8 mouse cellular contexts compared by ENCODE assay signal in genomic region chr4:117125348-117125909, GRCm38 (mm10). TPM values are rescaled to one million over a fixed set of nuclear protein-coding genes. Genes with fewer than 3 reads are reported as not detected.
A peak's percentile ranks its signal among the peaks of the same experiment; 100 is the strongest.
DNase-seq lines count a peak whose midpoint lies in the region; ATAC-seq and TF ChIP-seq lines count a peak whose summit lies in the region.

TSS of gene Btbd19 (minus strand) at chr4:117125725.

- no peak for TF ChIP-seq CTCF in small intestine, adult 2 months (IDR thresholded peaks at IDR 0.05; ENCODE audit: extremely low read depth, insufficient read length, insufficient replicate concordance, low read depth, low read length)

- 28% methylated on average over 8 of the region's 8 CpGs for WGBS in embryonic facial prominence, embryonic 14.5 days
- 38% methylated on average over 8 of the region's 8 CpGs for WGBS in limb, embryonic 11.5 days
- WGBS in midbrain, embryonic 12.5 days = 29% methylated on average over 8 of the region's 8 CpGs
- 56% methylated on average over 8 of the region's 8 CpGs for WGBS in small intestine, adult 2 months

- TF ChIP-seq POLR2A in small intestine, adult 2 months (IDR thresholded peaks at IDR 0.05; ENCODE audit: low read depth, low read length) = no peak

- H3K9ac ChIP-seq in embryonic facial prominence, embryonic 14.5 days (ENCODE audit: low read depth, low read length) = peak within 1 kb of the TSS; percentile 52
- peak within 1 kb of the TSS; percentile 52; the same call in 1 of the 2 replicates for H3K9ac ChIP-seq in limb, embryonic 11.5 days (ENCODE audit: low read length)
- peak within 1 kb of the TSS; percentile 55 for H3K9ac ChIP-seq in midbrain, embryonic 12.5 days (replicated peaks)

- no peaks in the 10 kb centered on the region for H3K27me3 ChIP-seq in embryonic facial prominence, embryonic 14.5 days (replicated peaks; ENCODE audit: control insufficient read depth, insufficient read depth, low read length)
- H3K27me3 ChIP-seq in limb, embryonic 11.5 days (ENCODE audit: control insufficient read depth, insufficient read depth, low read length) = no peaks in the 10 kb centered on the region
- 0 out of 2 replicates have a peak, but pooled peaks cover 6% of the 10 kb centered on the region for H3K27me3 ChIP-seq in midbrain, embryonic 12.5 days
- no peaks in the 10 kb centered on the region for H3K27me3 ChIP-seq in small intestine, adult 2 months (ENCODE audit: control insufficient read depth, insufficient read depth, low read length)

- ATAC-seq in embryonic facial prominence, embryonic 14.5 days (ENCODE audit: low read depth) = peak; percentile 48
- ATAC-seq in limb, embryonic 11.5 days (ENCODE audit: insufficient number of reproducible peaks, low FRiP score, low TSS enrichment, low read depth) = no peak
- ATAC-seq in midbrain, embryonic 12.5 days (ENCODE audit: low FRiP score, low read depth) = 0 out of 2 replicates have a peak, but pooled peaks have one; percentile 14

- peaks cover 21% of the 10 kb centered on the region for H3K4me1 ChIP-seq in embryonic facial prominence, embryonic 14.5 days (ENCODE audit: control insufficient read depth, insufficient read depth, low read length)
- peaks cover 10% of the 10 kb centered on the region for H3K4me1 ChIP-seq in limb, embryonic 11.5 days (ENCODE audit: control insufficient read depth, insufficient read depth, low read length)
- peaks cover 36% of the 10 kb centered on the region for H3K4me1 ChIP-seq in midbrain, embryonic 12.5 days
- peaks cover 28% of the 10 kb centered on the region for H3K4me1 ChIP-seq in small intestine, adult 2 months (ENCODE audit: control insufficient read depth, insufficient read depth, insufficient read length, low read length)

- peak; percentile 60 for DNase-seq in cerebellum, adult 11-12 months
- no peak for DNase-seq in cerebellum, adult 8-10 months
- peak; percentile 93 for DNase-seq in embryonic facial prominence, embryonic 14.5 days (ENCODE audit: low spot score)
- peak; percentile 86 for DNase-seq in heart, adult 8-10 months (ENCODE audit: low spot score)
- peak; percentile 49 for DNase-seq in kidney, adult 18-20 months
- no peak for DNase-seq in limb, embryonic 11.5 days (ENCODE audit: low spot score)

- no peaks in the 10 kb centered on the region for H3K9me3 ChIP-seq in embryonic facial prominence, embryonic 14.5 days (ENCODE audit: control insufficient read depth, low read length)
- no peaks in the 10 kb centered on the region for H3K9me3 ChIP-seq in limb, embryonic 11.5 days (ENCODE audit: control insufficient read depth, low read length)
- H3K9me3 ChIP-seq in midbrain, embryonic 12.5 days = no peaks in the 10 kb centered on the region

- no peak within 1 kb of the TSS for H3K4me3 ChIP-seq in embryonic facial prominence, embryonic 14.5 days (ENCODE audit: low read depth, low read length)
- H3K4me3 ChIP-seq in limb, embryonic 11.5 days (ENCODE audit: low read depth, low read length) = no peak within 1 kb of the TSS
- no peak within 1 kb of the TSS for H3K4me3 ChIP-seq in midbrain, embryonic 12.5 days
- no peak within 1 kb of the TSS for H3K4me3 ChIP-seq in small intestine, adult 2 months (ENCODE audit: low read depth, low read length)

- peak within 1 kb of the TSS; percentile 33 for H3K4me2 ChIP-seq in embryonic facial prominence, embryonic 14.5 days (ENCODE audit: low read depth, low read length)
- no peak within 1 kb of the TSS for H3K4me2 ChIP-seq in limb, embryonic 11.5 days (ENCODE audit: low read depth, severe bottlenecking)
- H3K4me2 ChIP-seq in midbrain, embryonic 12.5 days (replicated peaks) = peak within 1 kb of the TSS; percentile 30

- H3K36me3 ChIP-seq in embryonic facial prominence, embryonic 14.5 days (ENCODE audit: control insufficient read depth, insufficient read depth, low read length) = peaks cover 5% of the 10 kb centered on the region
- H3K36me3 ChIP-seq in limb, embryonic 11.5 days (ENCODE audit: control insufficient read depth, insufficient read depth, low read length) = no peaks in the 10 kb centered on the region
- H3K36me3 ChIP-seq in midbrain, embryonic 12.5 days = peaks cover 20% of the 10 kb centered on the region
- peaks cover 13% of the 10 kb centered on the region for H3K36me3 ChIP-seq in small intestine, adult 2 months (ENCODE audit: control insufficient read depth, insufficient read depth, low read length)

- H3K27ac ChIP-seq in embryonic facial prominence, embryonic 14.5 days (replicated peaks; ENCODE audit: low read depth, low read length) = peak within 1 kb of the TSS; percentile 88
- H3K27ac ChIP-seq in limb, embryonic 11.5 days (replicated peaks; ENCODE audit: low read depth, low read length) = peak within 1 kb of the TSS; percentile 23; the same call in 1 of the 2 replicates
- peak within 1 kb of the TSS; percentile 78 for H3K27ac ChIP-seq in midbrain, embryonic 12.5 days (replicated peaks)
- peak within 1 kb of the TSS; percentile 95 for H3K27ac ChIP-seq in small intestine, adult 2 months (ENCODE audit: insufficient read depth, low read depth, low read length)

RNA-seq across cellular contexts. Expression of gene Btbd19, which starts in this region (rescaled TPM):
- 6.6 and 7.0 TPM in 2 replicates for polyA plus RNA-seq in embryonic facial prominence, embryonic 14.5 days (2014; fragmentation: Nextera tagmentation; extraction: Ambion mirVana)
- 1 to 10 TPM; 1.8 to 3.5 (median 2.4) TPM for total RNA-seq in heart, adult 8-10 months (2022)
- 4.1 and 4.5 TPM in 2 replicates for polyA plus RNA-seq in limb, embryonic 11.5 days (2014; fragmentation: Nextera tagmentation; extraction: Ambion mirVana)
- 3.8 and 4.2 TPM in 2 replicates for polyA plus RNA-seq in midbrain, embryonic 12.5 days (2016; fragmentation: Nextera tagmentation; extraction: Ambion mirVana)
- 3.8 and 4.5 TPM in 2 replicates for polyA plus RNA-seq in small intestine, adult 2 months (2012; rRNA removed)

Comparison
In these comparisons a context has a peak if more than half of its experiments do, and no peak if none do; other contexts are left out.
1. DNase-seq: peak in cerebellum, adult 11-12 months (single experiment), embryonic facial prominence, embryonic 14.5 days (single experiment), heart, adult 8-10 months (single experiment) and kidney, adult 18-20 months (single experiment); none in cerebellum, adult 8-10 months (single experiment) and limb, embryonic 11.5 days (single experiment).
2. H3K27ac ChIP-seq: peak in every context shown above with its lines; median percentile 95 in small intestine, adult 2 months; 88 in embryonic facial prominence, embryonic 14.5 days; 78 in midbrain, embryonic 12.5 days; 23 in limb, embryonic 11.5 days.
3. Peak in every context shown above with its lines, with median percentiles within 50 percentile points of each other: H3K9ac ChIP-seq.